Mouse (Mus musculus) liver, embryonic 14.5 days (tissue): ENCODE data around the gene Pigv.

Experiments
- CTCF ChIP-seq: IDR thresholded peaks from 2 replicates; pipeline ENCODE4 v1.5.1; 2016; ENCODE audit warnings: antibody characterized with exemption, low read depth, control low read depth
- EP300 ChIP-seq: IDR thresholded peaks from 2 replicates; pipeline ENCODE4 v1.6.1; 2016; ENCODE audit warnings: antibody characterized with exemption, low read depth

DNA sequence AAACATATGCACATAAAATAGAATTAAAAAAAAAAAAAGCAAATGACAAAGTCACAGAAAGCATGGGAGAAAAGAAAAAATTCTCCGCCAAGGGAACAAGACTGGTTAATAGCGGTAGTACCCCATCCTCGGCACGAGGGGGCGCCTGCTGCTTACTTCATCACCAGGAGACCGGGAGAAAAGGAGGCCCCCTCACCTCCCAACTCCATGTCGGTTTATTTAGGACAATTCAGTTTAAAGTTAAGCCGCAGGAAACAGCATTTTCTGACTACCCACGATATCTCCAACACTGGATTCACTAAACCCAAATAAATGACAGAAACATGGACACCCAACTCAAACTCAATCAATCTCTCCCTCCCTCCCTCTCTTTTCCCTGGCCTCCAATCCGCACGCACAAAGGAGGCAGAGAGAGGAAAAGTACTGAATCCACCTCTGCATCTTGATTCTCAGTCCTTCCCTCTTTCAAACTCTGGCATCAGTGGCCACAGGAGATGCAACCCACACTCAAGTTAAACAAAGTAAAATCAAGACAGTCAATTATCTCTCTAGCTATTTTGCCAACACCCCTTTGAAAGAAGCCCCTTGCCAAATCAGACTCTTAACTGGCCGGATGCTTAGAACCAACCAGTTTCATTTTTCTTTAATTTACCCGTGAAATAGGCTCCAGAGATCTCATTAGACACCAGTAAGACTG, 1.1 kb downstream of the Pigv start:
- peak; percentile 95 for TF ChIP-seq CTCF
- no peak for TF ChIP-seq EP300
